Mouse (Mus musculus): ENCODE data around the gene Cpxm2.

DNA sequence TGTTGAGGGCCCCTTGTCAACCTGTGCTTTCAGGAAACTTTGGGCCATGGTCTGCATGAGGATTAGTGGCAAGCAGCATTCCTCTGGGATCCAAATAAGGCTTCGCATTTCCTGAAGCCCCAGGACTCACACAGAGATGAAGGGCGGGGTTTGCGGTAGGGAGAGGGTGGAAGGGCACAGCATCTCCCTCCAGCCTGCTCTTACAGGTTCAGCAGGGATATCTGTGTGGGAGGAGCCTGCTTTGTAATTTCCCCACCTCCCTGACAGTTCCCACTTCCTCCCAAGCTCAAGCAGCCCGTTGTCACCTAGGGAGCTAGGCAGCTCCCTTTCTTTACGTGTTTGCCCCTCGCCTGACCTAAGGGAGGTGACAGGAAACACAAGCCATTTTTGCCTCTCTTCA, 165.5 kb downstream of the Cpxm2 start:
- TF ChIP-seq CTCF (IDR thresholded peaks at IDR 0.05; ENCODE audit: control insufficient read depth, insufficient read depth, insufficient read length) (no peak), MYOD1 (IDR thresholded peaks at IDR 0.05; ENCODE audit: control insufficient read depth, insufficient read length, low read depth) (no peak)

Measured in C2C12 (cell line).